Mouse (Mus musculus): ENCODE measurements around the gene Dnmt1. TPM values are rescaled to one million over a fixed set of nuclear protein-coding genes. Genes with fewer than 3 reads are reported as not detected.
A peak's percentile ranks its signal among the peaks of the same experiment; 100 is the strongest.
"Not testable (repeated sequence)": the region's sequence is repeated elsewhere in the genome, so short reads cannot be mapped to it uniquely, and the experiment has no call there.

The Dnmt1 gene
- 10 to 100 TPM; 40.2 to 41.0 TPM for total RNA-seq (2021)
- long read RNA-seq, experiment 1, full-length matches to known transcripts = 5 of 26 reads
- long read RNA-seq, experiment 1, partial matches to known transcripts = 15 of 26 reads
- long read RNA-seq, experiment 1, other reads (novel, unspliced or antisense) = 6 of 26 reads
- long read RNA-seq, experiment 2, full-length matches to known transcripts = 3 of 19 reads
- long read RNA-seq, experiment 2, partial matches to known transcripts = 12 of 19 reads
- long read RNA-seq, experiment 2, other reads (novel, unspliced or antisense) = 4 of 19 reads

DNA sequence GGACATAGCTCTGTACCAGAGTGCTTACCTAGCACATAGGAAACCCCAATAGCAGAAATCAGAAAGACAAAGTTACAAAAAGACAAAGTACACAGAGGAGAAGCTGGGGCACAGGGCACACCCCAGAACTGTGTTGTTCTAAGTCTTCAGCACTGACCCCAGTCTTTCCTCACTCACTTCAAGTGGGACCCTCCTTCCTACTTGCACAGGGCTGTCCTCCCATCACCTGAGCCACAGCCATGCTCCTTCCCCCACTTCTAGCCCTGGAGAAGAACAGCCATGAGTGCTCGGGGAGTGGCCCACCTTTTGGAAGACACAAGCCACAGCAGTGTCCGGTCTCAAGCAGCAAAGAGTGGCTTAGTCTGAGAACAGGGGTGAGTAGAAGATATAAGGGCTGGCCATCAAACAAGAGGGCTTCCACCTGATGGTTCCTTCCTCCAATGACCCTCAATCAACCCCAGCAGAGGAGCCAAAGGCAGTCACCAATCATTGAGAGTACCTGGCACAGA lies at the start of gene Dnmt1:
TSS of gene Dnmt1 (minus strand) at position 459 of the 509 bp plus-strand sequence.
- DNase-seq (ENCODE audit: low spot score in 2 of 2) = no peak

DNA sequence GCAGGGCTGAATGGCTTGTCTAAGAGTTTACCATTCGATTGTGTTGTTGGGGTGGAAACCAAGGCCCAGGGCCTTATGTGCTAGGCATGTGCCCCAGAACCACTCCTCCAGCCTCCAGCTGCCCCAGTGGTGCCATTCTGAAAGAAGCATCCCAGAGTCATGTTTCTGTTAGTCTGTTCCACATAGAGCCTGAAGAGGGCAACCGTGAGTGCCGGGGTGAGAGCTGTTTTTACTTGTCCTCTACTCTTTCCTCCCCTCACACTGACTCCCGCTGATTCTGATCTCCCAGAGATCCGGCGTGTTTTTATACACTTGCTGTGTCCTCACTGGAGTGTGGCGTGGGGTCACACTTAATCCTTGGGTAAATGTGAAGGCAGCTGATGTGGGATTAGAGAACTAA lies 48.3 kb upstream of the Dnmt1 start:
- no peak for DNase-seq (ENCODE audit: low spot score in 2 of 2)

- DNase-seq (ENCODE audit: low spot score in 2 of 2) = no peak
Observed at GRCm38 (mm10) chr9:21007313-21007952, 47.7 kb upstream of the Dnmt1 start.

- DNase-seq (ENCODE audit: low spot score in 2 of 2) = peak; percentile 93 to 94
Observed at GRCm38 (mm10) chr9:21002627-21003551, 43.2 kb upstream of the Dnmt1 start, which contains the start of gene Mrpl4. Mrpl4 (plus strand) TSS chr9:21002738.

DNA sequence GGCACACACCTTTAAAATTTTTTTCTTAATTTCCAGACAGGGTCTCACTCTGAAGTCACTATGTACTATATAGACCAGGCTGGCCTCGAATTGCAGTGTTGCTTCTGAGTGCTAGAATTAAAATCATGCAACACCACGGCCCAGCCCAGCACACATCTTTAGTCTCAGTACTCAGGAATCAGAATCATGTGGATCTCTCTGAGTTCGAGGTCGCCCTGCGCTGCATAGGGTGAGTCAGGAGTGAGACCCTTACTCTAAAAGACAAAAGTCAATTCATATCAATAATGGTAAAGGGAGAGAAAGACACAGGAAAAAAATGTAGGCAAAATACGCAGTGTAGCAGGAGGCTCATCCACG lies 42.6 kb upstream of the Dnmt1 start:
- DNase-seq (ENCODE audit: low spot score in 2 of 2) = no peak

DNA sequence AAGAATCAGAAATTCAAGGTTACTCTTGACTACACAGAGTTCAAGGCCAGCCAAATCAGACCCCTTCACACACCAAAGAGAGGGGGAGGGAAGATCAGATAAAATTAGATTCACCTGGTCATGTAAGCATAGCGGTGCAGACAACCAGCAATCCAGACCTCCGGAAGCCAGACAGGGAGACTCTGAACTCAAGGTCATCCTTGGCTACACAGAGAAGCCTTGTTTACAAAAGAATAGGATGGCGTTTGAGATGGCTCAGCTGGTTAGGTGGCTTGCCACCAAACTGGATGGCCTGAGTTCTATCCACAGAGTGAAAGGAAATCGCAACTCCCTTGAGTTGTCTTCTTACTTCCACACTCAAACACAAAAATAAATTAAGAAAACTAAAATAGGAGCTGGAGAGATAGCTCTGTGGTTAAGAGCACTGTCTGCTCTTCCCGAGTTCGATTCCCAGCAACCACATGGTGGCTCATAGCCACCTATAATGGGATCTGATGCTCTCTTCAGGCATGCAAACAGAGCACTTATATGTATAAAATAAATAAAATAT lies 42.0 kb upstream of the Dnmt1 start:
- no peak for DNase-seq (ENCODE audit: low spot score in 2 of 2)

DNA sequence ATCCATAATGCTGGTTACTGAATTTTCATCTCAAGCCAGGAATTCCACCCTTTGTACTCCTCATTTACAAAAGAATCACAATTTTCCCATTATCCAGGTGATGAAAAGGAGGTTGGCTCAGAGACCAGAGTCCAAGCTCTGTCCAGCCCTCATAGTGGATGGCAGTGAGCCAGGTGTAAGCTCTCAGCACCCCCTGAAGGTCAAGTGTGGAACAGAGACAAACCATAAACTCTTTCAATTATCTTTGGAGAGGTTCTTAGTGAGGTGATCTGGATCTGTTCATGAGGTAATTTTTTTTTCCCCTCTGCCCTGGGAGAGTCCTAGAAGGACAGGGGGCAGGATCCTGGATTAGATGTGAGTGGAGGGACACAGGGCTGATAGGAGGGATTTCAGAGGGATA lies 41.1 kb upstream of the Dnmt1 start:
- no peak for DNase-seq (ENCODE audit: low spot score in 2 of 2)

DNA sequence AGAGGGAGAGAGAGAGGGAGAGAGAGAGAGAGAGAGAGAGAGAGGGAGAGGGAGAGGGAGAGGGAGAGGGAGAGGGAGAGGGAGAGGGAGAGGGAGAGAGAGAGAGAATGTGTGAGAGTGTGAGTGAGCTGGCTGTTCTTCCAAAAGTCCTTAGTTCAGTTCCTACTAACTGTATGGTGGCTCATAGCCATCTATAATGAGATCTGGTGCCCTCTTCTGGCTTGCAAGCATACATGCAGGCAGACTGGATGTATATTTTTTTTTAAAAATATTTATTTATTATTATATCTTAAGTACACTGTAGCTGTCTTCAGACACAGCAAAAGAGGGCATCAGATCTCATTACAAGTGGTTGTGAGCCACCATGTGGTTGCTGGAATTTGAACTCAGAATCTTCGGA lies 38.6 kb upstream of the Dnmt1 start:
- DNase-seq (ENCODE audit: low spot score in 2 of 2) = not testable (repeated sequence)

GRCm38 (mm10) chr9:20997065-20997464 lies 37.4 kb upstream of the Dnmt1 start:
- DNase-seq (ENCODE audit: low spot score in 2 of 2) = no peak

- no peak for DNase-seq (ENCODE audit: low spot score in 2 of 2)
Observed at GRCm38 (mm10) chr9:20995069-20995468, 35.4 kb upstream of the Dnmt1 start.

DNA sequence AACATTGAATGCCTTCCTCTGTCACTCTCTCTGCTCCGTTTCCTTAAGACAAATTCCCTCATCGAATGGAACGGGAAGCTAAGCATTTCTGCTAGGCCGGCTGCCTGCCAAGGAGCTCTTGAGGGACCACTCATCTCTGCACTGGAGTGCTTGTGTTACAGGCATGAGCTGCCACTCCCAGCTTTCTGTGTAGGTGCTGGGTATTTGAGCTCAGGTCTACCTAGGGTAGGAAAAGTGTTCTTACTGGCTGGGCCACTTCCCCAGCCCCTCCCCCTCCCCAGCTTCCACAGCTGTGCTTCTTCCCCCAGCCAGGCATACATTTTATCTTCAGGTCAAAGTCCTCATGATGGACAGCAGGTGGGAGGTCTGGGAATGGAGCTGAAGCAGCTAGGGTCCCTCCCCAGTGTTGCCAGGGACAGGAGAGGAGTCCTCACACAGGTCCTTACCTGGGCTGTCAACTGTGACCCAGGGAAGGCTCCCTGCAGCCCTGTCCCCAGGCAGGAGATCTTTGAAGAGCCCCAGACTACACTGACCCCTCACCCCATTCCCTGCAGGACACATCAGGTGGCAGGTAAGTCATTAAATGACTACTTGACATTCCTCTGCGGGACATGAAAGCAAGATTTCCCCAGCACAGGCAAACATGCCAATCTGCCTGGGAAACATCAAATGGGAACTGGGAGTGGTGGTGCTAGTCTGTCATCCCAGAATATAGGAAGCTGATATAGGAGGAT lies 33.6 kb upstream of the Dnmt1 start:
- no peak for DNase-seq (ENCODE audit: low spot score in 2 of 2)

GRCm38 (mm10) chr9:20991587-20991986 lies 31.9 kb upstream of the Dnmt1 start:
- DNase-seq (ENCODE audit: low spot score in 2 of 2) = no peak

DNA sequence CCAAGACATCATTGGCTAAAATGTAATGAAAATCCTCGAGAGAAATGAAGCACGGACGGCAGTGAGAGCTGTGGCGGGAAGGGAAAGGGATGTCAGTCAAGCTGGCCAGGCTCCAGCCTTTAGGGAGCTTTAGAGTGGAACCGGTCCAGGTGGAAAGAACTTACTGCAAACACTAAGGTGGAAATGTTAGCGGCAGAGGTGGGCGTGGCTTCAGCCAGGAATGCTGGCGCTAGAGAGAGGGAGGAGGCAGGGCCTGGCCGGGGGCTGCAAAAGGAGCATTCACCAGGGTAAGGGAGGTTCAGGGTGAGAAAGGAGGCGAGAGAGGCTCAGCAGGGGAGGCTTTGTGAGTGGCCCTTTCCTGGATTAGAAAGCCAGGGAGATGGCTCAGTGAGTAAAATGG lies 31.2 kb upstream of the Dnmt1 start:
- no peak for DNase-seq (ENCODE audit: low spot score in 2 of 2)

DNA sequence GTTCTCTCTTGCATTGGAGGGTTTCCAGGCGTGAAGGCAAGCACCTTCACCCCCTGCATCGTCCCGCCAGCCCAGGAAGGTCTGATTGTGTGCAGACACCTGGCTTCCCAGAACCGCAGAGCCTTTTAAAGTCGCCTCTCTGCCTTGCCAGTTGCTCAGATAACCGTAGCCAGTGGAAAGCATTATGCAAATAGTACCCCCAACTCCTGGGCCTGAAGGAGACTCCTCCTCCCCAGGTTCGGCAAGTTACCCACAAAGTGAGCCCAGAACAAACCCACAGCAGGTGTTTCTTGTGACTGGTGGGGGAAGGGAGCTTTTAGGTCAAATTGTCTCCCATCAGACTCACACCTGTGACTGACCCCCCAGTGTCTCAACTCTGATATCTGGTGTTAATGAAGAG lies 28.3 kb upstream of the Dnmt1 start:
- DNase-seq (ENCODE audit: low spot score in 2 of 2) = no peak

- DNase-seq (ENCODE audit: low spot score in 2 of 2) = no peak
Observed at GRCm38 (mm10) chr9:20986952-20987686, 27.4 kb upstream of the Dnmt1 start.

DNA sequence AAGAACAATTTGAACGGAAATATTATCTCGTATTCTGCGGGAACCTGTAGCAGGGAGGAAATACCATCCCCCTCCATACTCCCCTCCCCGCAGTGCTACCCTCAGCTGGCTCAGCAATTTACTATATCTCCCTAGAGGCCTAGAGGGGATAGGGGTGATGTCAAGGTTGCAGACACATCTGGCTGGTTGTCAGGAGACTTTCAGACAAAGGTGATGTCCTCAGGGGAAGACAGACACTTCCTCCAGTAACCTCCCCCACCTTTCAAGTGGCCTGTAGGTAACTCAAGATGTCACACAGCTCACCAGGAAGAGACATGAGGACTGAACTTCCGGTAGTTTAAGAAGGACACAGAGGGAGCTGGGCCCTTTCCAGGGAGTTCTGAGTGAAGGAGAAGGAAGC lies 23.5 kb upstream of the Dnmt1 start:
- no peak for DNase-seq (ENCODE audit: low spot score in 2 of 2)

DNA sequence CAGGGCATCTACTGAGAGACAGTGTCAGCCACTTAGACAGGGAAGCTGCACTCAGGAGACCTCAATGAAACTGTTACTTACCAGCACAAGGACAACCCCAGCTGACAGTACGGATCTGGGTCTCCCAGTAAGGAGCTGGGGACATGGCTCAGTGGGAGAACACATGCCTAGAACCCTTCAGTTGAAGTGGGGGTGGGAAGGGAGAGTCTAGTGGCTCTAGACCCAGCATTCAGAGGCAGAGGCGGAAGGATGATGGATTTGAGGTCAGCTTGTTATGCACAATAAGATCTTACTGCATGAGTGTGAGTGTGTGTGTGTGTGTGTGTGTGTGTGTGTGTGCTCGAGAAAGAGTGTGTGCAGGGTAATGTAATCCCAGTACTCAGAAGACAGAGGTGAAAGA lies 22.5 kb upstream of the Dnmt1 start:
- DNase-seq (ENCODE audit: low spot score in 2 of 2) = no peak

DNA sequence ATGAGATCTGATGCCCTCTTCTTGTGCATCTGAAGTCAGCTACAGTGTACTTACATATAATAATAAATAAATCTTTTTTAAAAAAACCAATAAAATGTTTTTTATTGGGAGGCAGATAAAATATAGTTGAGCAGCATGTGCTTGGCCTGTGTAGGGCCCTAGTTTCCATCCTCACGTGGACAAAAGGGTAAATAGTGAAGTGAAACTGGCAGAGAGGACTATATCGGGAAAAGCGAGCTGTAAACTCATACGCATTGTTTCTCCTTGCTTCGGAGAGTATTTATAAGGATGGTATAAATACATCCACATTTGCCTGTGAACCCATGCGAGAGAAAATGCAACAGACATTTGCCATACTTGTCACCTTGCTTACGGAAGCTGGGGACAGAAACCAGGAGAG lies 20.1 kb upstream of the Dnmt1 start:
- DNase-seq (ENCODE audit: low spot score in 2 of 2) = no peak

DNA sequence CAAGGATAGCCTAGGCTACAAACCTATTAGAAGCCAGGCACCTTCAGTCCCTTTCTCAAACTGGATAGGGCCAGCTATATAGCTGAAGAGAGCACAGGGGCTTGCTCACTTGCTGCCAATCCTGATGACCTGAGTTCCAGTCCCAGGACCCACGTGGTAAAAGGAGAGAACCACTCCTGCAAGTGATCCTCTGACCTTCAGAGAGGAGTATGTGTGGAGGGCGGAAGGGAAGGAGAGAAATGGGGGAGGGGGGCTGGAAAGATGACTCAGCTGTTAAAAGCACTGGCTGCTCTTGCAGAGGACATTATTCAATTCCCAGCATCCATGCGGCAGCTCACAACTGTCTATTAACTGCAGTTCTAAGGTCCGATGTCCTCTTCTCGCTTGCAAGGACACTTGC lies 19.5 kb upstream of the Dnmt1 start:
- no peak for DNase-seq (ENCODE audit: low spot score in 2 of 2)
